Mouse (Mus musculus) heart, postnatal 0 days (tissue): Measurements from ENCODE around the gene Dkkl1.

Source experiments
- CTCF ChIP-seq: IDR thresholded peaks from 2 replicates; pipeline ENCODE4 v1.5.1; 2016; ENCODE audit warnings: antibody characterized with exemption, control low read depth, low read depth
- EP300 ChIP-seq: IDR thresholded peaks from 2 replicates; pipeline ENCODE4 v1.6.1; 2016; ENCODE audit warnings: antibody characterized with exemption, low read depth

DNA sequence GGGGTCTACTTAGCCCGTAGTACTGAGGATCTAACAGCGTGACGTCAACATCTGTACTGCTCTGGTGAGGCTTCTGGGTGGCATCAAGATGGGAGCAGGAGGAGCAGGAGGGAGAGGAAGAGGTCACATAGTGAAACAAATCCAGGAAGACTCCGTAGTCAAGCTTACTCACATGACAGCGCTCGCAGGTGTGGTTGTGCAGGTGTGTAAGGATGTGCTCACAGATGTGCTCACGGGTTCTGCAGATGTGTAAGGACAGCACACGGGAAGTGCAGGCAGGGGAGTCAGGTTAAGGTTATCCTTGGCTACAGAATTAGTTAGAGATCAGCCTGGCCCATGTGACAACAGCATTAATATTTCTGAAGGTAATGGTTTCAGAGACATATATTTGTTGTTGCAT is 41.9 kb upstream of the Dkkl1 start:
- no peak for TF ChIP-seq CTCF
- TF ChIP-seq EP300: no peak
